Mouse (Mus musculus): ENCODE data around the gene Gm6760. TPM values are rescaled to one million over a fixed set of nuclear protein-coding genes. Genes with fewer than 3 reads are reported as not detected.

The Gm6760 gene
- total RNA-seq (2021): not detected
- long read RNA-seq: 0 reads

GRCm38 (mm10) chrX:64152098-64152497 lies at the start of gene Gm6760:
TSS of gene Gm6760 (minus strand) at chrX:64152198.
- DNase-seq (ENCODE audit: low spot score in 2 of 2): no peak

GRCm38 (mm10) chrX:64181246-64181645 lies 29.2 kb upstream of the Gm6760 start:
- no peak for DNase-seq (ENCODE audit: low spot score in 2 of 2)

GRCm38 (mm10) chrX:64173248-64173647 lies 21.2 kb upstream of the Gm6760 start, which contains the start of gene 3830417A13Rik:
TSS of gene 3830417A13Rik (plus strand) at chrX:64173548.
- DNase-seq (ENCODE audit: low spot score in 2 of 2): no peak

Other genes with a start within 250 kb of the Gm6760 start
- gene 3830417A13Rik, start 21.4 kb upstream of the Gm6760 start, total RNA-seq (2021): not detected
- 10 to 100 TPM; 38.7 to 41.5 TPM for gene Slitrk4, start 124.8 kb upstream of the Gm6760 start, total RNA-seq (2021)